Mouse (Mus musculus) limb, embryonic 11.5 days (tissue): Measurements from ENCODE around the gene Zfp184. TPM values are rescaled to one million over a fixed set of nuclear protein-coding genes. Genes with fewer than 3 reads are reported as not detected.

Experiments used
- ATAC-seq: fragments of 200-750 bp; cut with Nextera tagmentation; 2 replicates; pipeline ENCODE4 v1.8.0; 2017; ENCODE audit warnings: low read depth; ENCODE audit not compliant: insufficient number of reproducible peaks, low FRiP score, low TSS enrichment
- DNase-seq: peaks from one replicate; pipeline ENCODE4 v3.0.0-alpha.2; 2015; ENCODE audit warnings: low spot score
- H3K27ac ChIP-seq: fragments of 300-500 bp; sonication (generic); replicated peaks from 2 replicates; pipeline ENCODE4 v1.5.1; 2014; ENCODE audit warnings: low read depth, mild to moderate bottlenecking, low read length
- H3K27me3 ChIP-seq: fragments of 300-500 bp; sonication (generic); 2 replicates; pipeline ENCODE4 v1.6.1; 2014; ENCODE audit warnings: mild to moderate bottlenecking, low read length, mixed read lengths; ENCODE audit not compliant: control insufficient read depth, insufficient read depth
- H3K36me3 ChIP-seq: fragments of 300-500 bp; sonication (generic); 2 replicates; pipeline ENCODE4 v1.6.1; 2014; ENCODE audit warnings: mild to moderate bottlenecking, low read length, moderate library complexity, mixed read lengths; ENCODE audit not compliant: control insufficient read depth, insufficient read depth
- H3K4me1 ChIP-seq: fragments of 300-500 bp; sonication (generic); 2 replicates; pipeline ENCODE4 v1.6.1; 2014; ENCODE audit warnings: low read length, mixed read lengths; ENCODE audit not compliant: control insufficient read depth, insufficient read depth
- H3K4me2 ChIP-seq: fragments of 300-500 bp; sonication (generic); 2 replicates; pipeline ENCODE4 v1.6.1; 2014; ENCODE audit warnings: low read depth, mild to moderate bottlenecking, moderate library complexity; ENCODE audit not compliant: severe bottlenecking
- H3K4me3 ChIP-seq: fragments of 300-500 bp; sonication (generic); 2 replicates; pipeline ENCODE4 v1.5.1; 2014; ENCODE audit warnings: low read depth, low read length
- H3K9ac ChIP-seq: fragments of 300-500 bp; sonication (generic); 2 replicates; pipeline ENCODE4 v1.6.1; 2014; ENCODE audit warnings: mild to moderate bottlenecking, low read length
- H3K9me3 ChIP-seq: fragments of 300-500 bp; sonication (generic); 2 replicates; pipeline ENCODE4 v1.6.1; 2016; ENCODE audit warnings: low read length; ENCODE audit not compliant: control insufficient read depth
- WGBS: fragments of 180-500 bp; shearing (Covaris S2); extraction: QIAGEN DNeasy Blood & Tissue Kit; methylation state at CpG from one replicate; pipeline ENCODE4 v1.1.7; 2014; 5-methylcytosine and 5-hydroxymethylcytosine counted together
- polyA plus RNA-seq: library from polyadenylated mRNA; unstranded; fragments of >200 nt; fragmentation: Nextera tagmentation; extraction: Ambion mirVana; gene quantifications from 2 replicates; pipeline ENCODE4 v1.2.1, GENCODE M21; 2014

Zfp184 gene
- polyA plus RNA-seq, 1 experiment from 2014 or later = 26.9 TPM

- no peaks in the 10 kb centered on the region for H3K9me3 ChIP-seq
Measured at GRCm38 (mm10) chr13:21997201-21997820, 52.4 kb downstream of the Zfp184 start.

GRCm38 (mm10) chr13:21997821-21998220, 52.9 kb downstream of the Zfp184 start:
- Histone ChIP-seq H3K27me3 (peaks cover 61% of the 10 kb centered on the region), H3K9me3 (no peaks in the 10 kb centered on the region), H3K4me1 (peaks cover 10% of the 10 kb centered on the region), H3K27ac (no peak overlapping the region), H3K36me3 (no peaks in the 10 kb centered on the region), H3K9ac (no peak overlapping the region), H3K4me2 (no peak overlapping the region), H3K4me3 (no peak overlapping the region)
- WGBS = 12% methylated on average over 4 of the region's 4 CpGs
- no peak for ATAC-seq
- DNase-seq = no peak

More at GRCm38 (mm10) chr13:21997201-21997820, 52.4 kb downstream of the Zfp184 start:
- Histone ChIP-seq H3K27ac (no peak overlapping the region), H3K36me3 (no peaks in the 10 kb centered on the region), H3K4me1 (peaks cover 10% of the 10 kb centered on the region), H3K9ac (no peak overlapping the region), H3K4me3 (peak overlapping the region; percentile 23), H3K27me3 (peaks cover 60% of the 10 kb centered on the region), H3K4me2 (peak overlapping the region; percentile 45)
- ATAC-seq = no peak
- under 1% methylated on average over 21 of the region's 21 CpGs for WGBS
- DNase-seq = peak; percentile 49

GRCm38 (mm10) chr13:21998412-21998811, 53.5 kb downstream of the Zfp184 start:
- no peak overlapping the region for H3K4me3 ChIP-seq

GRCm38 (mm10) chr13:21999147-21999546, 54.3 kb downstream of the Zfp184 start:
- H3K4me3 ChIP-seq = no peak overlapping the region
- H3K9ac ChIP-seq = no peak overlapping the region
- peaks cover 10% of the 10 kb centered on the region for H3K4me1 ChIP-seq
- DNase-seq (no peak), ATAC-seq (no peak)
- no peaks in the 10 kb centered on the region for H3K36me3 ChIP-seq
- no peaks in the 10 kb centered on the region for H3K9me3 ChIP-seq
- 33% methylated on average over 4 of the region's 4 CpGs for WGBS
- H3K27me3 ChIP-seq = peaks cover 73% of the 10 kb centered on the region
- H3K4me2 ChIP-seq = no peak overlapping the region
- no peak overlapping the region for H3K27ac ChIP-seq

More at GRCm38 (mm10) chr13:21998412-21998811, 53.5 kb downstream of the Zfp184 start:
- DNase-seq (no peak), ATAC-seq (no peak)
- no peak overlapping the region for H3K27ac ChIP-seq
- no peak overlapping the region for H3K4me2 ChIP-seq
- no peak overlapping the region for H3K9ac ChIP-seq
- no peaks in the 10 kb centered on the region for H3K9me3 ChIP-seq
- 23% methylated on average over 3 of the region's 3 CpGs for WGBS
- peaks cover 10% of the 10 kb centered on the region for H3K4me1 ChIP-seq
- H3K27me3 ChIP-seq = peaks cover 67% of the 10 kb centered on the region
- H3K36me3 ChIP-seq = no peaks in the 10 kb centered on the region

- Histone ChIP-seq H3K9me3 (no peaks in the 10 kb centered on the region), H3K27ac (no peak overlapping the region), H3K36me3 (no peaks in the 10 kb centered on the region), H3K9ac (no peak overlapping the region), H3K27me3 (peaks cover 82% of the 10 kb centered on the region), H3K4me2 (no peak overlapping the region), H3K4me3 (no peak overlapping the region), H3K4me1 (peaks cover 3% of the 10 kb centered on the region; the same call in 1 of the 2 replicates)
- 52% methylated on average over 2 of the region's 2 CpGs for WGBS
- no peak for DNase-seq
- ATAC-seq = no peak
Measured at GRCm38 (mm10) chr13:22001346-22001745, 56.5 kb downstream of the Zfp184 start.

DNA sequence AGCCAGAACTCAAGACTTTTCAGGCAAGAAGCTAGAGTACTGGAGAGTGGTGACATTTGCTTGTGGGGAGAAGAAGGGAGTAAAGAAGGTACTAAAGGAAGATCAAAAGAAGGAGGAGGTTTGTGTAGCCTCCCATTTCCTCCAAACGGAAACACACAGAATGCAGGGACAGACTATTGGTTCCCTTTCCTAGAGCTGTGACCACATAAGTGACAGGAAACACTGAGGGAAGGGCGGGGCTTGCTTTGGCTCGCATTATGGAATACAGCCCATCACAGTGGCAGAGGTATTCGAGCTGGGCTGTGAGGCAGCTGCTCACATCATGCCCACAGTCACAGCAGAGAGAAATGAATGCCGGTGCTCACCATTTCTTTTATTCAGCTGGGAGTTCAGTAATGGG, 56.9 kb downstream of the Zfp184 start:
- Histone ChIP-seq H3K9ac (no peak overlapping the region), H3K36me3 (no peaks in the 10 kb centered on the region), H3K27me3 (peaks cover 82% of the 10 kb centered on the region), H3K27ac (no peak overlapping the region), H3K4me2 (no peak overlapping the region), H3K4me3 (no peak overlapping the region), H3K4me1 (peaks cover 1% of the 10 kb centered on the region), H3K9me3 (no peaks in the 10 kb centered on the region)
- WGBS = 25% methylated on average over 5 of the region's 5 CpGs
- ATAC-seq (no peak), DNase-seq (no peak)

DNA sequence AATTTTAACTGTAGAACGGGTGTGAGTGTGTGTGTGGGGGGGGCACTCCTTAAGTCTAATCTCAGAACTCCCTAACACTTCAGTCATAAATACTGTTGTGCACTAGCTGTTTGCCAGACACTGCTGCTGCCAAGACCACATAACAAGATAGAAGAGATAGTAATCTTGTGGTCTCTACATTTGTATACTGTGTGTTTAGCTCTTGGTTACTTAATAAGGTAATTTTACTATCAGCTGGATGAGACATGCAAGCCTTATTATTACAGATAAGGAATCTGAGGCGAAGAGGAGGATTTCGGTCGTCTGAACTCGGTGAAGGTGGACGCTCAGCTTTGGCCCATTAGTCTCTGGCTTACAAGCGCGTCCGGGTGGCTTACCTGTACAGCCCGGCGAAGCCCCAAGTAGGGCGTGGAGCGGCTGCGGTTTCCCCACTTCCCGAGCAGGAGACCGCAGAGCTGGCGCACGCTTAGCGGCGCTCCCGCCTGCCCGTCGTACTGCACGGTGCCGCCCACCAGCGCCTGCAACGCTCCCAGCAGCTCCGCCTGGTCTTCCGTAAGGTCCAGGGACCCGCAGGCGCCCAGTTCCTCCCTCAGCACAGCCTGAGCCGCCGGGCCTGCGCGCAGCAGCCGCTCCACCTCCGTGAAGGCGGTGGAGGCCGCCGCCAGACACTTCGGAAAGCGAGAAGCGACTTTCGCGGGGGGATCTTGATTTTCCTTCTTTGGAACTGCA, 60.9 kb downstream of the Zfp184 start:
- Histone ChIP-seq H3K4me3 (peak overlapping the region; percentile 49), H3K9ac (0 out of 2 replicates have a peak overlapping the region, but pooled peaks have one; percentile 5), H3K27me3 (peaks cover 86% of the 10 kb centered on the region), H3K4me2 (peak overlapping the region; percentile 91), H3K4me1 (no peaks in the 10 kb centered on the region; the same call in 1 of the 2 replicates), H3K27ac (no peak overlapping the region), H3K9me3 (no peaks in the 10 kb centered on the region), H3K36me3 (no peaks in the 10 kb centered on the region)
- ATAC-seq = peak; percentile 84
- under 1% methylated on average over 45 of the region's 45 CpGs for WGBS
- DNase-seq = peak; percentile 71

- H3K4me1 ChIP-seq = no peaks in the 10 kb centered on the region; the same call in 1 of the 2 replicates
- ATAC-seq = peak; percentile 87
- peaks cover 85% of the 10 kb centered on the region for H3K27me3 ChIP-seq
- peak overlapping the region; percentile 91 for H3K4me2 ChIP-seq
- H3K9me3 ChIP-seq = no peaks in the 10 kb centered on the region
- no peaks in the 10 kb centered on the region for H3K36me3 ChIP-seq
- no peak overlapping the region for H3K27ac ChIP-seq
- WGBS = under 1% methylated on average over 38 of the region's 38 CpGs
- peak overlapping the region; percentile 49 for H3K4me3 ChIP-seq
- DNase-seq = peak; percentile 78
- no peak overlapping the region for H3K9ac ChIP-seq
Measured at GRCm38 (mm10) chr13:22006334-22007120, 61.6 kb downstream of the Zfp184 start.
